Mouse (Mus musculus): ENCODE data around the gene Nfib.

- TF ChIP-seq CTCF (IDR thresholded peaks at IDR 0.05; ENCODE audit: insufficient read depth, low read length) (no peak), POLR2A (IDR thresholded peaks at IDR 0.05; ENCODE audit: borderline replicate concordance, extremely low read depth, low read depth, low read length) (no peak)
These were observed 192.2 kb downstream of the Nfib start for GRCm38 (mm10) chr4:82513426-82513750.

All from lung, adult 2 months (tissue).